Mouse (Mus musculus) midbrain, embryonic 12.5 days (tissue): ENCODE measurements around the gene Tspan1. TPM values are rescaled to one million over a fixed set of nuclear protein-coding genes. Genes with fewer than 3 reads are reported as not detected.
A peak's percentile ranks its signal among the peaks of the same experiment; 100 is the strongest.

Experiments used
- ATAC-seq: fragments of 200-750 bp; cut with Nextera tagmentation; 2 replicates; pipeline ENCODE4 v1.8.0; 2017; ENCODE audit warnings: low read depth, moderate TSS enrichment, moderate library complexity; ENCODE audit not compliant: low FRiP score
- H3K27ac ChIP-seq: fragments of 300-500 bp; sonication (generic); replicated peaks from 2 replicates; pipeline ENCODE4 v1.5.1; 2016; ENCODE audit warnings: mild to moderate bottlenecking
- H3K27me3 ChIP-seq: fragments of 300-500 bp; sonication (generic); 2 replicates; pipeline ENCODE4 v1.6.1; 2016; ENCODE audit warnings: mild to moderate bottlenecking
- H3K36me3 ChIP-seq: fragments of 300-500 bp; sonication (generic); 2 replicates; pipeline ENCODE4 v1.6.1; 2016
- H3K4me1 ChIP-seq: fragments of 300-500 bp; sonication (generic); 2 replicates; pipeline ENCODE4 v1.6.1; 2016
- H3K4me2 ChIP-seq: fragments of 300-500 bp; sonication (generic); replicated peaks from 2 replicates; pipeline ENCODE4 v1.6.1; 2016; ENCODE audit warnings: mild to moderate bottlenecking, moderate library complexity
- H3K4me3 ChIP-seq: fragments of 300-500 bp; sonication (generic); 2 replicates; pipeline ENCODE4 v1.5.1; 2016; ENCODE audit warnings: mild to moderate bottlenecking
- H3K9ac ChIP-seq: fragments of 300-500 bp; sonication (generic); replicated peaks from 2 replicates; pipeline ENCODE4 v1.6.1; 2016; ENCODE audit warnings: mild to moderate bottlenecking, moderate library complexity
- H3K9me3 ChIP-seq: fragments of 300-500 bp; sonication (generic); 2 replicates; pipeline ENCODE4 v1.6.1; 2016; ENCODE audit warnings: mild to moderate bottlenecking
- WGBS: fragments of 180-500 bp; shearing (Covaris S2); methylation state at CpG from one replicate; pipeline ENCODE4 v1.1.7; 2016; 5-methylcytosine and 5-hydroxymethylcytosine counted together
- polyA plus RNA-seq: library from polyadenylated mRNA; unstranded; fragments of >200 nt; fragmentation: Nextera tagmentation; extraction: Ambion mirVana; gene quantifications from 2 replicates; pipeline ENCODE4 v1.2.1, GENCODE M21; 2016

Gene Tspan1
- 0.09 TPM in 1 of 2 replicates, not detected in the other for polyA plus RNA-seq

- Histone ChIP-seq H3K36me3 (no peaks in the 10 kb centered on the region), H3K9me3 (no peaks in the 10 kb centered on the region), H3K27me3 (no peaks in the 10 kb centered on the region), H3K4me3 (no peak within 1 kb of the TSS), H3K27ac (no peak within 1 kb of the TSS), H3K4me1 (no peaks in the 10 kb centered on the region), H3K9ac (no peak within 1 kb of the TSS), H3K4me2 (no peak within 1 kb of the TSS)
- WGBS: 36% methylated on average over 7 of the region's 7 CpGs
- ATAC-seq: no peak
Measured at GRCm38 (mm10) chr4:116167404-116167803, at the start of gene Tspan1. Tspan1 (minus strand) TSS chr4:116167601.

DNA sequence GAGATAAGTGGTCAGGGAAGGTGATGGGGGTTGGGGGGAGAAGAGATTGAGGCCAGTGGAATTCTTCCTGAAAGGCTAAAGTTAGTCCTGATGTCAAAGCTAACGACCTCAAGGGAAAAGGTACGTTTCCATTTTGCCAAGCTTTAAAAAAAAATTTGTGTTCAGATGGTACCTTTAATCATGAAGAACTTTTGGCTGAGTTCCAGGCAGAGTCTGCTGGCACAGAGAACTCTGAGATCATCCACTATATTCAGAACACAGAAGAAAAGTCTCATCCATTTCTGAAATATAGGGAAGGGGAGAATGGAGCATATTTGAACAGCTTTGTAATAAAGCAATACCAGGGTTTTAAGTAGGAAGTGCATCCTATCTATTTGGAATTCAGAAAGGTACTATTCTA is 49.6 kb upstream of the Tspan1 start:
- Histone ChIP-seq H3K4me3 (no peak overlapping the region), H3K36me3 (no peaks in the 10 kb centered on the region), H3K27me3 (no peaks in the 10 kb centered on the region), H3K4me2 (no peak overlapping the region), H3K4me1 (peaks cover 10% of the 10 kb centered on the region), H3K27ac (no peak overlapping the region), H3K9me3 (no peaks in the 10 kb centered on the region), H3K9ac (no peak overlapping the region)
- no peak for ATAC-seq
- WGBS: 73% methylated on average over 2 of the region's 2 CpGs

GRCm38 (mm10) chr4:116215895-116216605 is 48.6 kb upstream of the Tspan1 start:
- H3K4me3 ChIP-seq: no peak overlapping the region
- no peak overlapping the region for H3K9ac ChIP-seq
- no peak overlapping the region for H3K4me2 ChIP-seq
- peaks cover 10% of the 10 kb centered on the region for H3K4me1 ChIP-seq
- no peaks in the 10 kb centered on the region for H3K27me3 ChIP-seq
- H3K9me3 ChIP-seq: no peaks in the 10 kb centered on the region
- H3K36me3 ChIP-seq: no peaks in the 10 kb centered on the region
- WGBS: 78% methylated on average over 2 of the region's 2 CpGs
- H3K27ac ChIP-seq: no peak overlapping the region
- ATAC-seq: no peak

DNA sequence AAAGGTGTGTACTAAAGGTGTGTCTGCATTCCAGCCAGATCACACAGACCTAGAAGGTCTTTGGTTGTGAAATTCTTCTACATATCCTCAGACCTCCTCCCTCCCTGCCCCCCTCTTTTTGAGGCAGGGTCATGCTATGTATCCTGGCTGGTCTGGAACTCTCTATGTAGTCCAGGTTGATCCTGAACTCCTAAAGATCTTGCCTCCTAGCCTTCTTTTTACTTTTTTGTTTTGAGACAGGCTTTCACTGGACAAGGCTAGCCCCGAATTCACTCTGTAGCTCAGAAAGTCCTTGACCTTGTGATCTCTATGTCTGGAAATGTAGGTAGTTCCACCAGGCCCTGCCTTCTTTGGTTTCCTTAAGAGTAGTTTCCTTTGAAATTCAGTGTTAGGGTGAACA is 41.5 kb upstream of the Tspan1 start:
- Histone ChIP-seq H3K4me3 (no peak overlapping the region), H3K27ac (no peak overlapping the region), H3K4me1 (no peaks in the 10 kb centered on the region), H3K4me2 (no peak overlapping the region), H3K27me3 (no peaks in the 10 kb centered on the region), H3K9ac (no peak overlapping the region), H3K36me3 (no peaks in the 10 kb centered on the region), H3K9me3 (no peaks in the 10 kb centered on the region)
- no peak for ATAC-seq
- 82% methylated on average over 1 of the region's 1 CpGs for WGBS

DNA sequence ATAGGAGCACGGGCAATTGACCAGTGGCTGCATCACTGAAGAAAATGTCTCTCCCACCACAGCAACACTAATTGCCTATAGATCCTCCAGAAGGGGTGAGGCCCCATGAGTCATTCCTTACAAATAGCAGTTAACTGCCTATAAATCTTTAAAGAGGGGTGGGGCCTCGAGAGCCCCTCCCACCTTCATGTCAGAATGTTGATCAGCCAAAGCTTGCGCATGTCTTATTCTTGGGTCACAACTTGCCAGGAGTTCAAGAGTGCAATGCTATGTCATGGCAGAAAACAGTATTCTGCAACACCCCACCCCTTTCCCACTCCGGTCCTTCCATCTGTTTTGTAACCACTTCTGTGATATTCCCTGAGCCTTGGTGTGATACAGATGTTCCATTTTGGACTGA is 39.1 kb upstream of the Tspan1 start:
- no peak for ATAC-seq
- Histone ChIP-seq H3K9ac (no peak overlapping the region), H3K27me3 (no peaks in the 10 kb centered on the region), H3K36me3 (no peaks in the 10 kb centered on the region), H3K27ac (no peak overlapping the region), H3K9me3 (no peaks in the 10 kb centered on the region), H3K4me2 (no peak overlapping the region), H3K4me1 (no peaks in the 10 kb centered on the region), H3K4me3 (no peak overlapping the region)
- 84% methylated on average over 4 of the region's 4 CpGs for WGBS

GRCm38 (mm10) chr4:116204422-116204821 is 37.0 kb upstream of the Tspan1 start:
- H3K27ac ChIP-seq: no peak overlapping the region
- H3K4me3 ChIP-seq: no peak overlapping the region
- H3K4me1 ChIP-seq: no peaks in the 10 kb centered on the region
- H3K9ac ChIP-seq: no peak overlapping the region
- no peak for ATAC-seq
- no peaks in the 10 kb centered on the region for H3K27me3 ChIP-seq
- H3K4me2 ChIP-seq: no peak overlapping the region
- H3K9me3 ChIP-seq: no peaks in the 10 kb centered on the region
- 81% methylated on average over 3 of the region's 3 CpGs for WGBS
- no peaks in the 10 kb centered on the region for H3K36me3 ChIP-seq

DNA sequence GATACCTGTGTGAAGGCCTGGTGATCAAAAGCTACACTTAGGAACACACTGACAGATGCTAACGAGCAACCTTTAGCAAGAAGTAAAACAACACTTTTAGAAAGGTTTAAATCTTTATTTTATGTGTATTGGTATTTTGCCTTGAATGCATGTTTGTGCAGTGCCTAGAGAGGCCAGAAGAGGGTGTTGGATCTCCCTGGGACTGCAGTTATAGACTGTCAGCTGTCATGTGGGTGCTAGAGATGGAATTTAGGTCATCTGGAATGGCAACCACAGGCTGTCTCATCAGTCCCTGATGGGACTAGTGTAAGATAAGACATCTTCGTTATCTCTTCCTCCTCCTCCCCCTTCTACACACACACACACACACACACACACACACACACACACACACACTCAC is 31.0 kb upstream of the Tspan1 start:
- Histone ChIP-seq H3K4me3 (no peak overlapping the region), H3K9ac (no peak overlapping the region), H3K36me3 (no peaks in the 10 kb centered on the region), H3K9me3 (no peaks in the 10 kb centered on the region), H3K4me1 (no peaks in the 10 kb centered on the region), H3K27ac (no peak overlapping the region), H3K27me3 (no peaks in the 10 kb centered on the region), H3K4me2 (no peak overlapping the region)
- WGBS: 85% methylated on average over 2 of the region's 2 CpGs
- no peak for ATAC-seq

- no peaks in the 10 kb centered on the region for H3K9me3 ChIP-seq
- H3K4me1 ChIP-seq: no peaks in the 10 kb centered on the region
- no peaks in the 10 kb centered on the region for H3K27me3 ChIP-seq
- no peak overlapping the region for H3K27ac ChIP-seq
- 78% methylated on average over 9 of the region's 9 CpGs for WGBS
- ATAC-seq: no peak
- no peaks in the 10 kb centered on the region for H3K36me3 ChIP-seq
- no peak overlapping the region for H3K9ac ChIP-seq
- H3K4me2 ChIP-seq: no peak overlapping the region
- H3K4me3 ChIP-seq: no peak overlapping the region
Measured at GRCm38 (mm10) chr4:116193583-116194383, 26.4 kb upstream of the Tspan1 start.

- WGBS: 66% methylated on average over 4 of the region's 4 CpGs
- ATAC-seq: no peak
Measured at GRCm38 (mm10) chr4:116192286-116192835, 25.0 kb upstream of the Tspan1 start.

DNA sequence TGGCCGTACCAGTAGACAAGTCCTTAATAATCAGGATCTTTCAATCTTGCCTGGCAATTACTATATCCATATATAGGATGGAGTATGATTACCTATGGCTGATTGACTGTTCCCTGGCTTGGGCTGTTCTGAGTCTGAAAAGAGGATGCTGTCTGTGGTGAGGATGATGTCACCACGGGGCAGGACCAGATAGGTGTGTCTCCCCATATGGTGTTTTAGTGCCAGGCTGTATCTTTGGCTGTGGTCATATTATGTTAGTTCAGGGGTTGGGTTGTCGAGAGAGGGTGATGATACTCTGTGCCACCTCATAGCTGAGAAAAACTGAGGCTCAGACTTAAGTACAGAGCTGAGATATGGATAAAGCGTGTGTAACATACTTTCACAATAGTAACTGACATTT is 17.7 kb upstream of the Tspan1 start:
- 90% methylated on average over 4 of the region's 4 CpGs for WGBS
- no peaks in the 10 kb centered on the region for H3K36me3 ChIP-seq
- no peak overlapping the region for H3K4me2 ChIP-seq
- no peak for ATAC-seq
- H3K4me1 ChIP-seq: peaks cover 7% of the 10 kb centered on the region
- H3K9me3 ChIP-seq: no peaks in the 10 kb centered on the region
- no peak overlapping the region for H3K27ac ChIP-seq
- no peak overlapping the region for H3K4me3 ChIP-seq
- peaks cover 7% of the 10 kb centered on the region; the same call in 1 of the 2 replicates for H3K27me3 ChIP-seq
- H3K9ac ChIP-seq: no peak overlapping the region

More at GRCm38 (mm10) chr4:116192286-116192835, 25.0 kb upstream of the Tspan1 start:
- H3K9me3 ChIP-seq: no peaks in the 10 kb centered on the region
- H3K27ac ChIP-seq: no peak overlapping the region
- H3K4me1 ChIP-seq: no peaks in the 10 kb centered on the region
- H3K4me3 ChIP-seq: no peak overlapping the region
- no peak overlapping the region for H3K4me2 ChIP-seq
- H3K36me3 ChIP-seq: no peaks in the 10 kb centered on the region
- H3K27me3 ChIP-seq: no peaks in the 10 kb centered on the region
- no peak overlapping the region for H3K9ac ChIP-seq

DNA sequence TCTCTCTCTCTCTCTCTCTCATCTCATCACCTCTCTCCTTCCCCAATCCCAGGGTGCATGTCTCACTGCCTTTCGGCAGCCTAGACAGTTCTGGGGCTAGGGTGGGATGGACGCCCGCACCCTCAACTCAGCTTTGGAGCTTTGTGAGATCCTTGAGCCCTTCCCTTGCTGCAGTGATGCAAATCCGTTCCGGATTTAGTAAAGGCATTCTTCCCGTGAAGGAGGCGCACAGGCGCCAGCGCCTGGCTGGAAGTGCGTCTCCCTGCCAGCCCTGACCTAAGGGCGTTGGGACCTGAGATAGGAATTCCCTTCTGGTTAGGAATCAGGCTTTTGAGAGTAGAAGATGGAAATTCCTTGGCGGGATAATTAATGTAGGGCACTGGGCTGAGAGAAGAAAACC is 15.3 kb upstream of the Tspan1 start:
- peaks cover 9% of the 10 kb centered on the region for H3K4me1 ChIP-seq
- no peaks in the 10 kb centered on the region for H3K9me3 ChIP-seq
- peak overlapping the region; percentile 34; the same call in 1 of the 2 replicates for H3K9ac ChIP-seq
- H3K4me3 ChIP-seq: no peak overlapping the region
- peaks cover 7% of the 10 kb centered on the region; the same call in 1 of the 2 replicates for H3K27me3 ChIP-seq
- no peak for ATAC-seq
- peak overlapping the region; percentile 41 for H3K4me2 ChIP-seq
- 2% methylated on average over 12 of the region's 12 CpGs for WGBS
- no peaks in the 10 kb centered on the region for H3K36me3 ChIP-seq
- H3K27ac ChIP-seq: no peak overlapping the region

GRCm38 (mm10) chr4:116182079-116182478 is 14.7 kb upstream of the Tspan1 start:
- Histone ChIP-seq H3K9me3 (no peaks in the 10 kb centered on the region), H3K27me3 (peaks cover 7% of the 10 kb centered on the region; the same call in 1 of the 2 replicates), H3K4me1 (peaks cover 14% of the 10 kb centered on the region), H3K36me3 (no peaks in the 10 kb centered on the region), H3K4me2 (no peak overlapping the region), H3K4me3 (no peak overlapping the region), H3K27ac (no peak overlapping the region), H3K9ac (no peak overlapping the region)
- 29% methylated on average over 3 of the region's 3 CpGs for WGBS
- no peak for ATAC-seq
